8 mouse cellular contexts compared by ENCODE assay signal in genomic region chr9:106477649-106478048, GRCm38 (mm10). TPM values are rescaled to one million over a fixed set of nuclear protein-coding genes. Genes with fewer than 3 reads are reported as not detected.
DNase-seq lines count a peak whose midpoint lies in the region; ATAC-seq and TF ChIP-seq lines count a peak whose summit lies in the region.

No protein-coding gene starts in this region.

- H3K4me1 ChIP-seq in liver, adult 2 months (ENCODE audit: control insufficient read depth, insufficient read depth, low read length): peaks cover 14% of the 10 kb centered on the region
- H3K4me1 ChIP-seq in bone marrow macrophage, adult 2 months (ENCODE audit: control insufficient read depth, insufficient read depth, low read length): peaks cover 8% of the 10 kb centered on the region
- peaks cover 32% of the 10 kb centered on the region for H3K4me1 ChIP-seq in forebrain, embryonic 15.5 days
- H3K4me1 ChIP-seq in liver, embryonic 12.5 days: peaks cover 45% of the 10 kb centered on the region
- peaks cover 46% of the 10 kb centered on the region for H3K4me1 ChIP-seq in stomach, embryonic 15.5 days

- TF ChIP-seq CTCF in liver, adult 2 months (IDR thresholded peaks at IDR 0.05; ENCODE audit: low read depth, low read length): no peak
- no peak for TF ChIP-seq CTCF in bone marrow macrophage, adult 2 months (IDR thresholded peaks at IDR 0.05; ENCODE audit: low read depth, low read length)

- H3K79me2 ChIP-seq in liver, adult 2 months (ENCODE audit: control insufficient read depth, insufficient read depth, low read length): peaks cover 3% of the 10 kb centered on the region; the same call in 1 of the 2 replicates

- H3K9ac ChIP-seq in liver, adult 2 months (ENCODE audit: low read depth, low read length): peak overlapping the region; percentile 61
- H3K9ac ChIP-seq in forebrain, embryonic 15.5 days (replicated peaks): peak overlapping the region; percentile 50
- H3K9ac ChIP-seq in liver, embryonic 12.5 days: peak overlapping the region; percentile 61
- H3K9ac ChIP-seq in stomach, embryonic 15.5 days: peak overlapping the region; percentile 41

- H3K4me2 ChIP-seq in forebrain, embryonic 15.5 days (replicated peaks): peak overlapping the region; percentile 79
- peak overlapping the region; percentile 85 for H3K4me2 ChIP-seq in liver, embryonic 12.5 days
- peak overlapping the region; percentile 95 for H3K4me2 ChIP-seq in stomach, embryonic 15.5 days

- H3K4me3 ChIP-seq in liver, adult 2 months (ENCODE audit: insufficient read depth, low read depth, low read length): peak overlapping the region; percentile 68
- peak overlapping the region; percentile 70 for H3K4me3 ChIP-seq in bone marrow macrophage, adult 2 months (ENCODE audit: insufficient read depth, low read length)
- peak overlapping the region; percentile 67 for H3K4me3 ChIP-seq in forebrain, embryonic 15.5 days
- peak overlapping the region; percentile 69 for H3K4me3 ChIP-seq in liver, embryonic 12.5 days
- H3K4me3 ChIP-seq in stomach, embryonic 15.5 days (replicated peaks): peak overlapping the region; percentile 85

- 1% methylated on average over 16 of the region's 16 CpGs for WGBS in liver, adult 2 months
- WGBS in forebrain, embryonic 15.5 days: 4% methylated on average over 16 of the region's 16 CpGs
- 1% methylated on average over 16 of the region's 16 CpGs for WGBS in liver, embryonic 12.5 days (ENCODE audit: insufficient replicate concordance)
- 3% methylated on average over 16 of the region's 16 CpGs for WGBS in stomach, embryonic 15.5 days

- no peak overlapping the region; the same call in 1 of the 2 replicates for H3K27ac ChIP-seq in liver, adult 2 months (replicated peaks; ENCODE audit: insufficient read depth, low read depth, low read length)
- H3K27ac ChIP-seq in bone marrow macrophage, adult 2 months (ENCODE audit: insufficient read depth, low read depth, low read length): no peak overlapping the region
- no peak overlapping the region for H3K27ac ChIP-seq in forebrain, embryonic 15.5 days (replicated peaks)
- no peak overlapping the region for H3K27ac ChIP-seq in liver, embryonic 12.5 days
- no peak overlapping the region for H3K27ac ChIP-seq in stomach, embryonic 15.5 days

- no peak for ATAC-seq in forebrain, embryonic 15.5 days (replicated peaks)
- no peak for ATAC-seq in liver, embryonic 12.5 days
- no peak for ATAC-seq in stomach, embryonic 15.5 days (ENCODE audit: insufficient read depth, low FRiP score, low read depth)

- H3K27me3 ChIP-seq in liver, adult 2 months (ENCODE audit: control insufficient read depth, insufficient read depth, low read length): no peaks in the 10 kb centered on the region
- H3K27me3 ChIP-seq in forebrain, embryonic 15.5 days: no peaks in the 10 kb centered on the region
- no peaks in the 10 kb centered on the region for H3K27me3 ChIP-seq in liver, embryonic 12.5 days (replicated peaks)
- H3K27me3 ChIP-seq in stomach, embryonic 15.5 days (replicated peaks): no peaks in the 10 kb centered on the region

- no peaks in the 10 kb centered on the region for H3K9me3 ChIP-seq in forebrain, embryonic 15.5 days
- H3K9me3 ChIP-seq in liver, embryonic 12.5 days (replicated peaks): no peaks in the 10 kb centered on the region
- H3K9me3 ChIP-seq in stomach, embryonic 15.5 days: no peaks in the 10 kb centered on the region

- TF ChIP-seq POLR2A in liver, adult 2 months (IDR thresholded peaks at IDR 0.05; ENCODE audit: extremely low read depth, insufficient read depth, low read length): no peak
- TF ChIP-seq POLR2A in bone marrow macrophage, adult 2 months (IDR thresholded peaks at IDR 0.05; ENCODE audit: borderline replicate concordance, low read depth, low read length): no peak

- no peaks in the 10 kb centered on the region for H3K36me3 ChIP-seq in liver, adult 2 months (ENCODE audit: control insufficient read depth, insufficient read depth, low read length)
- H3K36me3 ChIP-seq in forebrain, embryonic 15.5 days: peaks cover under 1% of the 10 kb centered on the region; the same call in 1 of the 2 replicates
- H3K36me3 ChIP-seq in liver, embryonic 12.5 days: peaks cover 39% of the 10 kb centered on the region
- peaks cover 9% of the 10 kb centered on the region for H3K36me3 ChIP-seq in stomach, embryonic 15.5 days

- no peak for DNase-seq in liver, adult 2 months (ENCODE audit: extremely low read depth, low read depth, low spot score)
- DNase-seq in liver: no peak
- no peak for DNase-seq in T-cell, adult 2 months (ENCODE audit: low spot score)
- no peak for DNase-seq in spleen, postnatal 36 days (ENCODE audit: low spot score in 2 of 2)

RNA-seq across cellular contexts. Expression of gene Parp3, which starts 0.9 kb away (rescaled TPM):
- total RNA-seq in liver, adult 2 months (2014; rRNA removed): 14.0 and 19.4 TPM in 2 replicates
- 23.0 and 23.3 TPM in 2 replicates for polyA plus RNA-seq in liver, adult 2 months (2012; rRNA removed)
- 21.0 and 22.0 TPM in 2 replicates for polyA plus RNA-seq in bone marrow macrophage, adult 2 months (2012; ENCODE audit: insufficient read depth, insufficient read length, missing spikeins)
- polyA plus RNA-seq in forebrain, embryonic 15.5 days (2015; fragmentation: Nextera tagmentation; extraction: Ambion mirVana): 0.41 and 0.47 TPM in 2 replicates
- polyA plus RNA-seq in liver, embryonic 12.5 days (2016; fragmentation: Nextera tagmentation; extraction: Ambion mirVana): 1.5 and 1.7 TPM in 2 replicates
- polyA plus RNA-seq in stomach, embryonic 15.5 days (2015; fragmentation: Nextera tagmentation; extraction: Ambion mirVana): 2.9 and 3.7 TPM in 2 replicates

RNA-seq across cellular contexts. Expression of gene Rrp9, which starts 1.9 kb away (rescaled TPM):
- total RNA-seq in liver, adult 2 months (2014; rRNA removed): 7.8 and 9.3 TPM in 2 replicates
- polyA plus RNA-seq in liver, adult 2 months (2012; rRNA removed): 12.4 and 16.0 TPM in 2 replicates
- 7.8 and 11.2 TPM in 2 replicates for polyA plus RNA-seq in bone marrow macrophage, adult 2 months (2012; ENCODE audit: insufficient read depth, insufficient read length, missing spikeins)
- 57.9 and 60.9 TPM in 2 replicates for polyA plus RNA-seq in forebrain, embryonic 15.5 days (2015; fragmentation: Nextera tagmentation; extraction: Ambion mirVana)
- polyA plus RNA-seq in liver, embryonic 12.5 days (2016; fragmentation: Nextera tagmentation; extraction: Ambion mirVana): 54.6 and 58.0 TPM in 2 replicates
- 44.3 and 46.5 TPM in 2 replicates for polyA plus RNA-seq in stomach, embryonic 15.5 days (2015; fragmentation: Nextera tagmentation; extraction: Ambion mirVana)

RNA-seq across cellular contexts. Expression of gene Gpr62, which starts 11.9 kb away (rescaled TPM):
- total RNA-seq in liver, adult 2 months (2014; rRNA removed): not detected in 2 replicates
- polyA plus RNA-seq in liver, adult 2 months (2012; rRNA removed): not detected in 2 replicates
- not detected in 2 replicates for polyA plus RNA-seq in bone marrow macrophage, adult 2 months (2012; ENCODE audit: insufficient read depth, insufficient read length, missing spikeins)
- polyA plus RNA-seq in forebrain, embryonic 15.5 days (2015; fragmentation: Nextera tagmentation; extraction: Ambion mirVana): 0.64 and 0.75 TPM in 2 replicates
- polyA plus RNA-seq in liver, embryonic 12.5 days (2016; fragmentation: Nextera tagmentation; extraction: Ambion mirVana): 0.10 and 0.19 TPM in 2 replicates
- 0.19 and 0.42 TPM in 2 replicates for polyA plus RNA-seq in stomach, embryonic 15.5 days (2015; fragmentation: Nextera tagmentation; extraction: Ambion mirVana)

RNA-seq across cellular contexts. Expression of gene Iqcf1, which starts 22.1 kb away (rescaled TPM):
- not detected in 2 replicates for total RNA-seq in liver, adult 2 months (2014; rRNA removed)
- polyA plus RNA-seq in liver, adult 2 months (2012; rRNA removed): not detected in 2 replicates
- not detected in 2 replicates for polyA plus RNA-seq in bone marrow macrophage, adult 2 months (2012; ENCODE audit: insufficient read depth, insufficient read length, missing spikeins)
- polyA plus RNA-seq in forebrain, embryonic 15.5 days (2015; fragmentation: Nextera tagmentation; extraction: Ambion mirVana): not detected in 2 replicates
- not detected in 2 replicates for polyA plus RNA-seq in liver, embryonic 12.5 days (2016; fragmentation: Nextera tagmentation; extraction: Ambion mirVana)
- not detected in 2 replicates for polyA plus RNA-seq in stomach, embryonic 15.5 days (2015; fragmentation: Nextera tagmentation; extraction: Ambion mirVana)

RNA-seq across cellular contexts. Expression of gene Pcbp4, which starts 24.6 kb away (rescaled TPM):
- total RNA-seq in liver, adult 2 months (2014; rRNA removed): 15.9 and 22.2 TPM in 2 replicates
- polyA plus RNA-seq in liver, adult 2 months (2012; rRNA removed): 43.3 and 52.5 TPM in 2 replicates
- 17.8 and 19.5 TPM in 2 replicates for polyA plus RNA-seq in bone marrow macrophage, adult 2 months (2012; ENCODE audit: insufficient read depth, insufficient read length, missing spikeins)
- polyA plus RNA-seq in forebrain, embryonic 15.5 days (2015; fragmentation: Nextera tagmentation; extraction: Ambion mirVana): 251 and 266 TPM in 2 replicates
- 27.3 and 30.9 TPM in 2 replicates for polyA plus RNA-seq in liver, embryonic 12.5 days (2016; fragmentation: Nextera tagmentation; extraction: Ambion mirVana)
- polyA plus RNA-seq in stomach, embryonic 15.5 days (2015; fragmentation: Nextera tagmentation; extraction: Ambion mirVana): 51.8 and 58.9 TPM in 2 replicates
